Mouse (Mus musculus) monocyte, adult 5-6 weeks (primary cell): ENCODE data around the gene Aoc3. TPM values are rescaled to one million over a fixed set of nuclear protein-coding genes. Genes with fewer than 3 reads are reported as not detected.

Experiments
- ATAC-seq: fragments of 153-309, 156-312 bp; replicated peaks from 2 replicates; pipeline ENCODE4 v1.8.0; 2017; ENCODE audit warnings: mild to moderate bottlenecking; ENCODE audit not compliant: low TSS enrichment, insufficient number of reproducible peaks, severe bottlenecking, poor library complexity, low FRiP score
- total RNA-seq: library from RNA; stranded (forward); fragments of 200-1000, 200-491, 200-594 nt; gene quantifications from 3 replicates; pipeline ENCODE4 v1.2.3, GENCODE M21; 2017

Aoc3 gene
- total RNA-seq, result not detected in 3 replicates

DNA sequence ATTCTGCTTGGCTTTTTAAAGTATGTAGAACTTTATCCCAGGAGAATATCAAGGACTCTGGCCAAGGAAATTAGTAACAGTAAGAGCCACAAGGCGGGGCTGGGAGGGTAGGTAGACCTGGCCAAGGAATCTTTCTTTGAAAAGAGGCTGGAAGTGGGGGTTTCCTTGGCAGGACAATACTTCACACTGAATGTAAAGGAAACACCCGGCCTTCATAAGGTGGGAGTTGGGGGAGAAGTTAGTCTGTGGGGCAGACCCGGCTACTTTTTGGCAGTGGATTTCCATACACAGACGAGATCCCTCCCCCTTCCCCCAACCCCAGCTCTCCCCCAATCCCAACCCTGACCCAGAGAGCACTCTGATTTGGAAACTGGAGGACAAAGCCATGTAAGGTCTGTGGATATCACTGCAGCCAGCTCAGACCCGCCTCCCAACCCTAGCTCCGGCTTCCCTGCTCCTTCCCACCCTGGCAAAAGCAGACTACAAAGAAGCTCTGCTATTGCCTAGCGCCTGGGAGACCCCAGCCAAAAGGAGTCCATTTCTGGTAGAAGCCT is at the start of gene Aoc3:
Gene Aoc3, plus strand, starts transcription at position 235 of the 554 bp plus-strand sequence.
- ATAC-seq, result no peak

DNA sequence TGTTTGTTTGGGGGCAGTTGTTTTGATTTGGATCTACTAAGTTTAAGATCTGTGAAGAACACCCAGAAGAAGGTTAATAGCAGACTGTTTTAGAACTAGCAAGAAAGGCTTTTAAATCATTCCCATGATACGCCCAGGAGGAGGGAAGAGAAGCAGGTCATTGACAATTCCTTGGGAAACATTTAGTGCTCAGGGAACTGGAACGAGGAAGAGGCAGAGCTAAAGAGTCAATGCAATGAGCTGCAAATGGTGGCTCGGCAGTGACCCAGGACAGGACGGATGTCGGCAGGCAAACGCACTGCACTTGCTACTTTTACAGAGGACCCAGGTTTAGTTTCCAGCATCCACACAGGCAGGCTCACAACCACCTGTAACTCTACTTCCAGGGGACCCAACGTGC is 49.6 kb upstream of the Aoc3 start:
- ATAC-seq, result no peak

- ATAC-seq, result no peak
Measured at GRCm38 (mm10) chr11:101282896-101283295, 47.5 kb upstream of the Aoc3 start.

DNA sequence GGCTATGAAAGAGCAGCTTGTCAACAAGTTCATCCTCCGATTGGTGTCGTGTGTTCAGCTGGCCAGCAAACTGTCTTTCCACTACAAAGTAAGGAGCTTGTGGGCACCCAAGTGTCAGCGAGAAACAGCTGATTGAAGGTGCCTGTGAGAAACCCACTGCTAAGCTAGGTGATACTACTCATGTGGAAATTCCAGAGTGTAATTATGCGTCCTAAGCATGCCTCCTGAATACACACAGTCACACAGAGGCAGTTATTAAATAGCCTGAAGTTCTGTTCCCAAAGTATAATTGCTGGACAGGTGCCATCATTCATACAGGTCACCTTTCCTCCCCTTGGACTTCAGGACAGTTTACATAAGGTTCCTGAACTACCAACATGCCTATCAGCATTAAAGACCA is 46.6 kb upstream of the Aoc3 start:
- no peak for ATAC-seq

- ATAC-seq, result peak; percentile 43; the same call in 1 of the 2 replicates
Measured at GRCm38 (mm10) chr11:101287306-101287705, 43.1 kb upstream of the Aoc3 start.

DNA sequence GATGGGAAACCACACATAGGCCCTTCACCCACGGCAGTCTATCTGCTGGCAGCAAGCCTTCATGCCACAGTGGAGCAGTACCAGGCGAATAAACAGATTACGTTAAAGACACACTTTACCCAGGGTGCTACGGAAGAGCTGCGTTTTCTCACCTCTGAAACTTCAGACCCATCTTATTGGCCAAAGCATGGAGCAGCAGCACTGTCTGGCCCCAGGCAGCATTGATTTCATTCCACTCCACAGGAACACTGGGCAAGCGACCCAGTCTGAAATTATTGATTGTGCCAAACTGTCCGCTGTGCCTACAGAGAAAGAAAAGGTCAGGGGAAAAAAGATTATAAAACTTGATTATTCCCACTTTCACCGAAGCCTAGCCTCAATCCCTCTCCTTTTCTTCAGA is 39.2 kb upstream of the Aoc3 start:
- ATAC-seq, result no peak

DNA sequence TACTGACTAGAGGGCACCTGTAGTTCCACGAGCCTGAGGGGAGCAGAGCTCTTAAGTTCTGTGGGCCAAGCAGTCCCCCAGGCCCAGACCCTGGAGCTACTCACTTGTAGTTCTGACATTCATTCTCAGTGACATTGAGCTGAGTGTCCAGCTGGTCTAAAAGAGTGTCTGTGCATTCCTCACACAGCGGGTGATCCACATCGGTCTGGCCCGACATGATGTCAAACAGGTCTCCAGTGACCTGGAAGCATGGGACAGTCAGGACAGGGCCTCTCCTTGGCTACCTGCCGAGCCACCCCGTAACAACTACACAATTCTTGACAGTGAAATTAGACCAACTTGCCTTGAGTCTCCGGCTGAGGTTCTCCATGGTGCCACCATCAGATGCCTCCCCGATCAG is 35.2 kb upstream of the Aoc3 start:
- no peak for ATAC-seq

DNA sequence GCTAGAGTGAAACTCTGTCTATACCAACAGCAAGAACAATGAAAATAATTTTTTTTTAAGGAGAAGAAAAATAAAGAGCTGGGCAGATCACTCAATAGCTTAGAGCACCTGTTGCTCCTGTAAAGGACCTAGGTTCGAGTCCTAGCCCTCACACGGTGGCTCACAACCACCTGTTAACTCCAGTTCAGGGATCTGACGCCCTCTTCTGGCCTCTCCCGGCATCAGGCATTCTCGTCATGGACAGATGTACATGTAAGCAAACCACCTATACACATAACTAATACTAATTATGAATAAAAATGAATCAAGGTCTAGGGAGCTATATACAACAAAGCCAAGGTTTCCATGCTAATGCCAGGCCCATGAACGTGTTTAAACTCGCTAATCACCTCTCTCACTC is 29.5 kb upstream of the Aoc3 start:
- no peak for ATAC-seq

DNA sequence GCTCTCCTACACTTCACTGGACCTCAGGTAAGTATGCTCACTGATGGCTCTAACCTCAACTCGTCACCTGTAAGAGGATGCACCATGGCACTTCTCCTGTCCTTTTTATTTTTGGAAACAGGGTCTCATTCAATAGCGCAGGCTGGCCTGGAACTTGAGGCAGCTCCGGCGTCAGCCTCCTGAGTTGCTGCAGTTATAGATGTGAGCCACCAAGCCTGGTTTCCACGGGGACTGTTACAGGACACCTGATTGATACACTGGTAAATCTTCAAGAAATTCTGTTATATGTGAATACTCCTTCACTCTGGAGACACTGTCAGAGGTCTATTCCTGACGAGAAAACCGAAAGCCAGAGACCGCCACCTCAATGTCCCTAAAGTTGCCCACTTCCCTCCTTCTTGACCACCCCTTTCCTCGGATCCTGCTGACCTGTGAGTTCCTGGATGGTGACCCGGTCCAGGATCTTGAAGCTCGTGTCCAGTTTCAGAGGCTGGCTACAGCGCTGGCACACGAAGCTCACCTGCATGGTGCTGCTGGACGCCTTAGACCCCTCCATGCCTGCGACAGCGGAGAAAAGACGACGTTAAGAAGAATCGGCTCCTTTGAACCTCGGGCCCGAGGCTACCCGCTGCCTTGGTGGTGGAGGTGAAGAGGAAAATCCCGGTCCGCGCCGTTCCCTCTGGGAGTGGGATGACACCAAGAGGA is 29.0 kb upstream of the Aoc3 start:
- ATAC-seq, result peak; percentile 14; the same call in 1 of the 2 replicates

- peak; percentile 98 for ATAC-seq
Measured at GRCm38 (mm10) chr11:101302004-101302798, 28.2 kb upstream of the Aoc3 start, which contains the start of gene Becn1. Gene Becn1, minus strand, starts transcription at chr11:101302286.

DNA sequence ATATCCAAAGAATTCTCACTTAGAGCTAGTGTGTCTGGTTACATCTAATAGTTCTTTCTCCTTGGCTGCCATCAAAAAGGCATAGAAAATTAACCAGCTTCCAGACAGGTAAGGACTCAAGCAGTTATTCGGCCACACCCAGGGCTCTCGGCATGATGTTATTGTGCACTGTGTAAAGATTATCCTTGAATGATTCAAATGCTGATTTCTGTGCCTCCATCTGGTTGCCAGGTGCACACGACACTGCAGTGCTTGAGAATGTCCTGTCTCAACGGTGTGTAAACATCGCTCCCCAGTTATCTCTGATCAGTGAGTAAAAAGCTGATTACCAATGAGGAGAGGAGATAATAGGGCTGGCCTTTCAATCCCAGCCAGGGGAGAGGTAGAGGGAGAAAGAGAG is 22.7 kb upstream of the Aoc3 start:
- ATAC-seq, result no peak

- ATAC-seq, result no peak
Measured at GRCm38 (mm10) chr11:101311083-101311482, 19.3 kb upstream of the Aoc3 start.

- ATAC-seq, result no peak
Measured at GRCm38 (mm10) chr11:101312150-101312549, 18.3 kb upstream of the Aoc3 start.

- ATAC-seq, result no peak
Measured at GRCm38 (mm10) chr11:101314567-101314966, 15.8 kb upstream of the Aoc3 start.

- no peak for ATAC-seq
Measured at GRCm38 (mm10) chr11:101315082-101315650, 15.2 kb upstream of the Aoc3 start.

DNA sequence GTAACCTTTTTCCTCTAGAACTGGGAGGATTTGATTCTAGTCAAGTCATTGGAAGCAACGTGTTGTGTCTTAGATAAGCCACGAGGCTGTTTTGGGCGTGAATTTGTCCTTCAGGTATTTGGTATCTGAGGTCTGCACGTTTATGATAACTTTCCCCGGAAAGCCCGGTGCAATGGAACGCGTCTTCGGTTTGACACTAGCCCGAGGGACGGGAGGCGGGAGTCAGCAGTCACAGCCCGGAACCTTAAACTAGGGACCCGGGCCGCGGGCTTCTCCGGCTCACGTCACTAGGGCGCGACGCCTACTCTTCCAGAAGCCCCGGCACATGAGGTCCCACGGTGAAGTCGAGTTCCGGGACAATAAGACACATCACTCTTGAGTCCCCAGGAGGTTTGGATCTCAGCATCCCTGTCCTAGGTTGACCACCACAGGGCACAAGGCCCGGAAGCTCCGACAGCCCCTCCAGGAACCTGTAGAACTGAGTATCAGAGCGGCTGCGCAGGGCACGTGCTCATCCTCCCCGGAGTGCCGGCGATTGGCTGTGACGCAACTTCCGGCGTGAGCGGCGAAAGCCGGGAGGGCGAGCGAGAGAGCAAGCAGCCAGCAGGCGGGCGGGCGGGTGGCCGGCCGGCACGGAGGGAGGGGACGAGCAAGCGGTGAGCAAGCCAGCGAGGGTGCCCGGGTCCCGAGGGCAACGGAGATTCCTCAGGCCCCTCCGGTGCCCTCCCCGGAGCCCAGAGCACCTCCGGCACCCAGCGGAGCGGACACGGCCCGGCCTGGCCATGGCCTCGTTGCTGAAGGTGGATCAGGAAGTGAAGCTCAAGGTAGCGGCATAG is 14.5 kb upstream of the Aoc3 start, which contains the start of gene Psme3:
Gene Psme3, plus strand, starts transcription at position 549 of the 836 bp plus-strand sequence.
- ATAC-seq, result peak; percentile 92

GRCm38 (mm10) chr11:101316501-101316917 is 13.9 kb upstream of the Aoc3 start:
- ATAC-seq, result peak; percentile 12; the same call in 1 of the 2 replicates

GRCm38 (mm10) chr11:101323609-101324008 is 6.8 kb upstream of the Aoc3 start:
- no peak for ATAC-seq
